In genomic region chr9:65191389-65191754, GRCm38 (mm10) we compare ENCODE assay signal across 11 mouse cellular contexts. TPM values are rescaled to one million over a fixed set of nuclear protein-coding genes. Genes with fewer than 3 reads are reported as not detected.
DNase-seq lines count a peak whose midpoint lies in the region; ATAC-seq and TF ChIP-seq lines count a peak whose summit lies in the region.
"Had no signal": no experiment of that assay in that cellular context is flagged by ENCODE, and none has a peak within 500 bp of the region (broad histone marks: within the 10 kb centered on the region; RNA-seq: fewer than 3 reads in every experiment).

No protein-coding gene starts in this region.

- TF ChIP-seq EP300 in ES-Bruce4 (IDR thresholded peaks at IDR 0.05; ENCODE audit: insufficient read depth, low read depth, low read length): no peak

- H3K4me2 ChIP-seq in hindbrain, postnatal 0 days (ENCODE audit: low read depth, low read length): no peak overlapping the region
- H3K4me2 ChIP-seq: limb, embryonic 15.5 days had no signal

- TF ChIP-seq POLR2A in ES-Bruce4 (IDR thresholded peaks at IDR 0.05; ENCODE audit: insufficient read depth, low read length): no peak

- peak; percentile 63 for DNase-seq in hindbrain, embryonic 10.5 days (ENCODE audit: low spot score)
- DNase-seq in hindbrain, postnatal 0 days (ENCODE audit: low spot score): no peak
- peak; percentile 74 for DNase-seq in embryo, embryonic 11 days
- peak; percentile 65 for DNase-seq in limb, embryonic 10.5 days (ENCODE audit: low spot score)
- no peak for DNase-seq in adrenal gland, postnatal 25 days
- no peak for DNase-seq in cerebellum, adult 8-10 months
- no peak for DNase-seq in B cell, adult 2 months
- DNase-seq: cerebellum, postnatal 14 days had no signal

- H3K9me3 ChIP-seq in hindbrain, embryonic 10.5 days: no peaks in the 10 kb centered on the region
- no peaks in the 10 kb centered on the region for H3K9me3 ChIP-seq in hindbrain, postnatal 0 days (ENCODE audit: low read length)
- H3K9me3 ChIP-seq in ES-Bruce4 (replicated peaks; ENCODE audit: control insufficient read depth, insufficient read depth, low read length, poor library complexity, severe bottlenecking): no peaks in the 10 kb centered on the region
- no peaks in the 10 kb centered on the region for H3K9me3 ChIP-seq in limb, embryonic 10.5 days (replicated peaks)
- H3K9me3 ChIP-seq: limb, embryonic 15.5 days had no signal

- no peak overlapping the region; the same call in 1 of the 2 replicates for H3K4me3 ChIP-seq in hindbrain, embryonic 10.5 days
- no peak overlapping the region for H3K4me3 ChIP-seq in hindbrain, postnatal 0 days (ENCODE audit: low read length)
- no peak overlapping the region for H3K4me3 ChIP-seq in ES-Bruce4 (ENCODE audit: low read depth, low read length)
- H3K4me3 ChIP-seq in limb, embryonic 10.5 days: peak overlapping the region; percentile 28
- H3K4me3 ChIP-seq: limb, embryonic 15.5 days had no signal

- peak overlapping the region; percentile 84 for H3K27ac ChIP-seq in hindbrain, embryonic 10.5 days
- H3K27ac ChIP-seq in hindbrain, postnatal 0 days: no peak overlapping the region
- H3K27ac ChIP-seq in ES-Bruce4 (ENCODE audit: insufficient read depth, low read length): 0 out of 2 replicates have a peak overlapping the region, but pooled peaks have one; percentile 14
- peak overlapping the region; percentile 86 for H3K27ac ChIP-seq in limb, embryonic 10.5 days
- H3K27ac ChIP-seq: limb, embryonic 15.5 days had no signal

- no peak overlapping the region for H3K9ac ChIP-seq in hindbrain, postnatal 0 days (replicated peaks; ENCODE audit: low read length)
- no peak overlapping the region for H3K9ac ChIP-seq in ES-Bruce4 (ENCODE audit: low read depth, poor library complexity, severe bottlenecking)
- H3K9ac ChIP-seq: limb, embryonic 15.5 days had no signal

- peaks cover 9% of the 10 kb centered on the region; the same call in 1 of the 2 replicates for H3K36me3 ChIP-seq in hindbrain, embryonic 10.5 days
- H3K36me3 ChIP-seq in hindbrain, postnatal 0 days (ENCODE audit: insufficient read depth, low read length): no peaks in the 10 kb centered on the region
- no peaks in the 10 kb centered on the region for H3K36me3 ChIP-seq in ES-Bruce4 (ENCODE audit: control insufficient read depth, insufficient read depth, low read length, poor library complexity, severe bottlenecking)
- peaks cover 2% of the 10 kb centered on the region; the same call in 1 of the 2 replicates for H3K36me3 ChIP-seq in limb, embryonic 10.5 days
- H3K36me3 ChIP-seq: limb, embryonic 15.5 days had no signal

- TF ChIP-seq CTCF in hindbrain, postnatal 0 days (IDR thresholded peaks at IDR 0.05; ENCODE audit: low read depth): no peak
- no peak for TF ChIP-seq CTCF in ES-Bruce4 (IDR thresholded peaks at IDR 0.05; ENCODE audit: low read depth, low read length)

- H3K4me1 ChIP-seq in hindbrain, embryonic 10.5 days (replicated peaks): peaks cover 82% of the 10 kb centered on the region
- peaks cover 6% of the 10 kb centered on the region; the same call in 1 of the 2 replicates for H3K4me1 ChIP-seq in hindbrain, postnatal 0 days (ENCODE audit: insufficient read depth, low read length)
- H3K4me1 ChIP-seq in ES-Bruce4 (ENCODE audit: control insufficient read depth, insufficient read depth, low read length): peaks cover 13% of the 10 kb centered on the region
- peaks cover 87% of the 10 kb centered on the region for H3K4me1 ChIP-seq in limb, embryonic 10.5 days

- no peak for ATAC-seq in hindbrain, postnatal 0 days

- WGBS in hindbrain, embryonic 10.5 days: 26% methylated on average over 2 of the region's 2 CpGs
- 36% methylated on average over 2 of the region's 2 CpGs for WGBS in hindbrain, postnatal 0 days
- 9% methylated on average over 2 of the region's 2 CpGs for WGBS in limb, embryonic 10.5 days

- H3K27me3 ChIP-seq in hindbrain, embryonic 10.5 days (ENCODE audit: insufficient read depth, poor library complexity, severe bottlenecking): no peaks in the 10 kb centered on the region
- H3K27me3 ChIP-seq in hindbrain, postnatal 0 days (ENCODE audit: insufficient read depth, low read length): no peaks in the 10 kb centered on the region
- H3K27me3 ChIP-seq in ES-Bruce4 (ENCODE audit: control insufficient read depth, insufficient read depth, low read length, poor library complexity, severe bottlenecking): no peaks in the 10 kb centered on the region
- no peaks in the 10 kb centered on the region for H3K27me3 ChIP-seq in limb, embryonic 10.5 days (ENCODE audit: low read depth, poor library complexity, severe bottlenecking)
- H3K27me3 ChIP-seq: limb, embryonic 15.5 days had no signal

RNA-seq across cellular contexts. Expression of gene Parp16, which starts 3.8 kb away (rescaled TPM):
- polyA plus RNA-seq in hindbrain, embryonic 10.5 days (2016; fragmentation: Nextera tagmentation; extraction: Ambion mirVana): 7.7 and 8.0 TPM in 2 replicates
- total RNA-seq in hindbrain, postnatal 0 days (2014; rRNA removed): 2.6 and 6.7 TPM in 2 replicates
- 5.9 and 6.3 TPM in 2 replicates for polyA plus RNA-seq in hindbrain, postnatal 0 days (2015; fragmentation: Nextera tagmentation; extraction: Ambion mirVana)
- 5.7 and 7.1 TPM in 2 replicates for polyA plus RNA-seq in ES-Bruce4 (2011; ENCODE audit: insufficient read depth, insufficient read length, low read depth, missing spikeins)
- 8.7 and 9.0 TPM in 2 replicates for polyA plus RNA-seq in limb, embryonic 10.5 days (2016; fragmentation: Nextera tagmentation; extraction: Ambion mirVana)
- total RNA-seq in adrenal gland, postnatal 25 days (2021): 26.8 and 26.9 TPM in 2 replicates

RNA-seq across cellular contexts. Expression of gene Igdcc3, which starts 50.4 kb away (rescaled TPM):
- 218 and 357 TPM in 2 replicates for polyA plus RNA-seq in hindbrain, embryonic 10.5 days (2016; fragmentation: Nextera tagmentation; extraction: Ambion mirVana)
- 2.3 and 6.3 TPM in 2 replicates for total RNA-seq in hindbrain, postnatal 0 days (2014; rRNA removed)
- polyA plus RNA-seq in hindbrain, postnatal 0 days (2015; fragmentation: Nextera tagmentation; extraction: Ambion mirVana): 5.2 and 6.2 TPM in 2 replicates
- 8.6 and 8.9 TPM in 2 replicates for polyA plus RNA-seq in ES-Bruce4 (2011; ENCODE audit: insufficient read depth, insufficient read length, low read depth, missing spikeins)
- 230 and 420 TPM in 2 replicates for polyA plus RNA-seq in limb, embryonic 10.5 days (2016; fragmentation: Nextera tagmentation; extraction: Ambion mirVana)
- total RNA-seq in adrenal gland, postnatal 25 days (2021): 1.2 and 1.3 TPM in 2 replicates
- total RNA-seq: MEL had no signal

Comparison
In these comparisons a context has a peak if more than half of its experiments do, and no peak if none do; other contexts are left out.
1. DNase-seq: peak in hindbrain, embryonic 10.5 days (single experiment), embryo, embryonic 11 days (single experiment) and limb, embryonic 10.5 days (single experiment); none in hindbrain, postnatal 0 days (single experiment), adrenal gland, postnatal 25 days (single experiment), cerebellum, adult 8-10 months (single experiment) and B cell, adult 2 months (0 of 2).
2. RNA of gene Igdcc3, which starts 50.4 kb away (polyA plus RNA-seq): 230 to 420 TPM in limb, embryonic 10.5 days and 218 to 357 TPM in hindbrain, embryonic 10.5 days; 8.6 to 8.9 TPM in ES-Bruce4 and 5.2 to 6.2 TPM in hindbrain, postnatal 0 days; every median in the first group is over 10 times any median in the second.